Mouse (Mus musculus) right cerebral cortex, postnatal 25 days (tissue): ENCODE measurements at regions not wholly inside any gene's neighbourhood (a gene's known extent, or its start where the extent isn't known, plus 50 kb on each side); places are given as distances from the start of the nearest gene placed in this dataset.

Source experiments
- DNase-seq: peaks from one replicate; pipeline ENCODE4 v3.0.0; 2022

DNA sequence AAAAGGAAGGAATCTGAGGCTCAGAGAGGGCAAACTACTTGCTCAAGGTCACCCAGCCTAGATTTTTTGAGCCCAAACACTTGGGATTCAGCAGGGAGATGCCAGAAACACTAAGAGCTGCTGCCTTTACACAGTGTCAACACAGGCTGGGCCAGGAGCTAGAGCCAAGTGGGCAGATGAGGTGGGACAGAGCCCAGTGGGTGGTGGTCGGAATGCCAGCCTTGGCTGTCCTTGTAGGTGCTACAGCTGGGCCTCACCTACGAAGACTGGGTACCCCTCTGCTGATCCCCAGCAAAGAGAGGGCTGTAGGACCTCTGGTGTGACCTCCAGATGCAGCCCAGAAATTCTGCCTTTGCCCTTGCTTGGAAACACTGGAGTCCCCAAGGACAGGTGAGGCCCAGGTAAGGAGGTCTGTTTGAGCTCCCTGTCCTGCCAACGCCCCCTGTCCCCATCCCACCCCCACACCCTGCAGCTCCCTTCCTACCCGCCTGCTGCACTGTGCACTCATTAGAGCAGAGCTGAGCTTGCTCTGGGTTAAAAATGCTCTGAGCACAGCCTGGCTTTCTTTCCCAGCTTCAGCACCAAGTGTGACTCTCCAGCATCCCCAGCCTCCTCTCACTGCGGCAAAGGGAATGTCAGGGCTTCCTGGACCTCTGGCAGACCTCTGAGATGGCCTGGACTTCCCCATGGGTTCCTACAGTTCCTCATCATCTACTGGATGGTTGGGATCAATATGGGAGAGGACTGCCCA, 76.2 kb downstream of the Cstad start:
- DNase-seq, result no peak

DNA sequence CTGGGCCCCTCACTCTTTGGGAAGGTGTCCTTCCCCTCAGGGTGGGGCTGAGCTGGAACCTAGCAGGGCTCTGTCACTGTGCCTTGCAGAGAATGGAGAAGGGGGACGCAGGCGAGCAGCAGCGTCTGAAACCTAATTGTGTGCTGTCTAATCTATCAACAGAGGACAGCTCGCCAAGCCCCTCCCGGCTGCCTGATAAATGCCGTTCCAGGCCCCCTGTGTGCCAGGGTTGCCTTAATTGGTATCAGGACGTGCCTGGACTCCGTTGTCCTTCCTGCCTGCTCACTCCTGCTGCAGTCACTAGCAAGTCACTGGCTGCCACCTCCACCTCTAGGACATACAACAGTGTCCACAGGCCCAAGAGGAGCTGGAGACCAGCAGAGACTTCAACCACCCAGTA, 72.6 kb downstream of the Cstad start:
- DNase-seq, result no peak

DNA sequence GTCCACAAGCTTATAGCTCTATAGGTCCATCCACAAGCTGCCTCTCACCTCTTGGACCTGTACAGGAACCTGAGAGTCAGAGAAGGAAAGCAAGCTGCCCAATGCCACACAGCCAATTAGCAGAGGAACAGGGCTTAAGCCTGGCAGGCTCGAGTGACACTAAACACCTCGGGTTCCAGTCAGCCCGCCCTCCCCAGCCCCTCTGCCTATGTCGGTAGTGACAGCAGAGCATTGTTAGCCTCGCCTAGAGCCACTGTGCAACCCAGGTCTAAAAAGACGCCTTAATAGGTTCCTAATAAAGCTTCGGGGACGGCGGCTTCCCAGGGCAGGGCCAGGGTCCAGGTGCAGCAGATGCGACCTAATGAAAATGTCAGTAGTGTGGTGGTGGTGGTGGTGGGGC, 66.3 kb downstream of the Cstad start:
- no peak for DNase-seq

DNA sequence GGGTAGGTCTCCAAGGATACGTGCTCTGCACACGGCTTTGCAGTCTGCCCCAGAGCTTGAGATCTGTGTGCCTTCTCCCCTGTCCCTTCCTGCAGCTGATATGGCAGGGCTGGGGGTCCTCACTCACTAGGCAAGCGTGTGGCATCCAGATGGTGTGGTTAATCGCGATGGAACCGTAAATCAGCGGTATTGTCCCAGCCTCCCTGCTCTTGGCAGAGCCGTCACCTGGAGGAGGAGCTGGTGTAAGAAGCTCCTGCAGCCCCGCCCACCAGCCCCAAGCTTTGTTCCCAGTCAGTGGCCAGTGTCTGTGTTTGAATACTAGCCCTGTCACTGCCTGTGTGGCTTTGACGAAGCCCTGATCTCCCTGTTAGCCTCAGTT, 65.8 kb downstream of the Cstad start:
- no peak for DNase-seq

DNA sequence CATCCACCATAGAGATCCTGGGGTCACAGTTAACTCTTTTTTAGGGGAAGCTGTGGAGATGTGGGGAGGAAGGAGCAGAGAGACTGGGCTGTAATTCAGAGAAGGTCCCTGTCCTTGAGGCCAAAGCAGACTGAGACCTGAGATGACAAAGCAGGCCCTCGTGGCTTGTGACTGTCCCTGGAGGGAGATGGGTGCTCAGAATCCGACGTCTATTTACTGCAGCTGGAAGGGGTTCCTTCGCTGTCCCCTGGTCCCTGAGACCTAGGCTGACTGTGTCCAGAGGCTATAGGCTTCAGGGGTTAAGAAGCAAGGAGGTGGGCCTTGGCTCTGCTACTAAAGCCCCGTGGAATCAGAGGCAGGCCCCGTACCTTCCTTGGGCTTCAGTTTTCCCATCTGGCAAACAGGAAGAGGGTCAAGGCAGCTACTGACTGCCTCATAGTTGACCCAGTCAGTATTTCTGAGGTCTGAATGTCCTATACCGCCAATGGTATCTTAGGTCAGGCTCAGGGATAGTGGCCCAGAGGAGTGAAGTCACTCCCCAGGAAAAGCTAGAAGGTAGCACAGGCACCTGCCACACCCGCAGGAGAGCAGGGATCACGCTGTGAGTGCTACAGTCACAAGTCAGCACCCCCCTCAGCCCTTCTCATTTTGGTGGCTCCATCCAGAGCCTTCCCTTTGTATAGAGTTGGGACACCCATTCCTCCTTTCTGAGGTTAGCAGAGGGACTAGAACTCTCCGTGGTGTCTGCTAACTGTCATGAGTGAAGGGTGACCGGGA, 65.2 kb downstream of the Cstad start:
- no peak for DNase-seq

DNA sequence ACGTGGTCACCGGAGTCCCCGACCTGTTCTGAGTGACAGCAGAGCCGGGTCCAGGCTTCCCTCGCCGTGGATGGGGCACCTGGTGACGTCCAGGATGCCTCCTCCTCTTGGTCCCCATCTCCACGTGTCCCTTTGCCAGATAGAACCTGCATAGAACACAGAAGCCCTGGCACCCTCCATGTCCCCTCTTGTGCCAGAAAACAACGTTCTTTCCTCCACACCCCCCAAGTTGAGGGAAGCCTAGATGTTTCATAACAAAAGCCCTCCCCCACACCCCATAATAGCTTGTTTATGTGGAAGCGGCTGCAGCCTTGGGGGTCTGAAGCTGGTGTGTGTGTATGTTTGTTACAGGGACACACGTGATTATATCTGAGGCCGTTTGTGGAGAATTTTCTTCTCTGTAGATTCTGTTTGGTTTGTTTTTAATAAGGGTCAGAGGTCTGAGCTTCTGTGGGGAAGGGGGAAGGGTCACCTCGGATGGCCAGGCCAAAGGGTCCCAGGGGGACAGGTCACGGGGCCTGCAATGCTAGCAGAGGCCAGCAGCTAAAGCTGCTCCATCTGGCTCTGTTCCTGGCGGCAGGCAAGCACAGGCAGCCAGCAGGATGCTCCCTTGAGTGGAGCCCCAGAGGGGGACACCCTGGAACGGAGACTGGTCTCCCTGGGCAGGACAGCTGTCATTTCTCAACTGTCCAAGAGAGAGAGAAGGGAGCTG, 64.2 kb downstream of the Cstad start:
- peak; percentile 60 for DNase-seq
